Mouse (Mus musculus) intestine, embryonic 15.5 days (tissue): ENCODE measurements at regions not wholly inside any gene's neighbourhood (a gene's known extent, or its start where the extent isn't known, plus 50 kb on each side); places are given as distances from the start of the nearest gene placed in this dataset.
"Not testable (repeated sequence)": the region's sequence is repeated elsewhere in the genome, so short reads cannot be mapped to it uniquely, and the experiment has no call there.

Source experiments
- ATAC-seq: fragments of 200-750 bp; cut with Nextera tagmentation; 2 replicates; pipeline ENCODE4 v1.8.0; 2017; ENCODE audit warnings: moderate TSS enrichment, moderate library complexity
- H3K27ac ChIP-seq: fragments of 300-500 bp; sonication (generic); 2 replicates; pipeline ENCODE4 v1.5.1; 2015; ENCODE audit warnings: mild to moderate bottlenecking, inconsistent platforms
- H3K27me3 ChIP-seq: fragments of 300-500 bp; sonication (generic); replicated peaks from 2 replicates; pipeline ENCODE4 v1.6.1; 2015; ENCODE audit warnings: inconsistent platforms
- H3K36me3 ChIP-seq: fragments of 300-500 bp; sonication (generic); 2 replicates; pipeline ENCODE4 v1.6.1; 2015; ENCODE audit warnings: inconsistent platforms
- H3K4me1 ChIP-seq: fragments of 300-500 bp; sonication (generic); replicated peaks from 2 replicates; pipeline ENCODE4 v1.6.1; 2015; ENCODE audit warnings: inconsistent platforms
- H3K4me2 ChIP-seq: fragments of 300-500 bp; sonication (generic); replicated peaks from 2 replicates; pipeline ENCODE4 v1.6.1; 2015; ENCODE audit warnings: mild to moderate bottlenecking, inconsistent platforms
- H3K4me3 ChIP-seq: fragments of 300-500 bp; sonication (generic); replicated peaks from 2 replicates; pipeline ENCODE4 v1.5.1; 2015; ENCODE audit warnings: inconsistent platforms
- H3K9ac ChIP-seq: fragments of 300-500 bp; sonication (generic); 2 replicates; pipeline ENCODE4 v1.6.1; 2015; ENCODE audit warnings: inconsistent platforms
- H3K9me3 ChIP-seq: fragments of 300-500 bp; sonication (generic); 2 replicates; pipeline ENCODE4 v1.6.1; 2016; ENCODE audit warnings: inconsistent platforms
- WGBS: fragments of 180-500 bp; shearing (Covaris S2); methylation state at CpG from one replicate; pipeline ENCODE4 v1.1.7; 2015; 5-methylcytosine and 5-hydroxymethylcytosine counted together

GRCm38 (mm10) chr17:50409271-50409670, 99.9 kb upstream of the Plcl2 start:
- no peaks in the 10 kb centered on the region for H3K27me3 ChIP-seq
- no peak overlapping the region for H3K4me2 ChIP-seq
- WGBS, result 98% methylated on average over 3 of the region's 3 CpGs
- no peak for ATAC-seq
- H3K9me3 ChIP-seq, result no peaks in the 10 kb centered on the region
- no peaks in the 10 kb centered on the region for H3K4me1 ChIP-seq
- H3K9ac ChIP-seq, result no peak overlapping the region
- H3K4me3 ChIP-seq, result no peak overlapping the region
- H3K27ac ChIP-seq, result no peak overlapping the region
- no peaks in the 10 kb centered on the region for H3K36me3 ChIP-seq

GRCm38 (mm10) chr17:50409895-50410294, 99.3 kb upstream of the Plcl2 start:
- 92% methylated on average over 8 of the region's 8 CpGs for WGBS
- no peaks in the 10 kb centered on the region for H3K27me3 ChIP-seq
- H3K36me3 ChIP-seq, result no peaks in the 10 kb centered on the region
- no peak for ATAC-seq
- no peaks in the 10 kb centered on the region for H3K9me3 ChIP-seq
- H3K27ac ChIP-seq, result no peak overlapping the region
- no peaks in the 10 kb centered on the region for H3K4me1 ChIP-seq
- H3K4me3 ChIP-seq, result no peak overlapping the region
- H3K4me2 ChIP-seq, result no peak overlapping the region
- no peak overlapping the region for H3K9ac ChIP-seq

GRCm38 (mm10) chr17:50410296-50410695, 98.9 kb upstream of the Plcl2 start:
- H3K27ac ChIP-seq, result no peak overlapping the region
- H3K27me3 ChIP-seq, result no peaks in the 10 kb centered on the region
- no peak overlapping the region for H3K4me3 ChIP-seq
- 94% methylated on average over 3 of the region's 3 CpGs for WGBS
- ATAC-seq, result no peak
- no peak overlapping the region for H3K4me2 ChIP-seq
- no peak overlapping the region for H3K9ac ChIP-seq
- H3K9me3 ChIP-seq, result no peaks in the 10 kb centered on the region
- H3K4me1 ChIP-seq, result no peaks in the 10 kb centered on the region
- no peaks in the 10 kb centered on the region for H3K36me3 ChIP-seq

- Histone ChIP-seq H3K27me3 (no peaks in the 10 kb centered on the region), H3K4me2 (no peak overlapping the region), H3K9ac (no peak overlapping the region), H3K9me3 (no peaks in the 10 kb centered on the region), H3K4me1 (no peaks in the 10 kb centered on the region), H3K4me3 (no peak overlapping the region), H3K27ac (no peak overlapping the region), H3K36me3 (no peaks in the 10 kb centered on the region)
- 91% methylated on average over 5 of the region's 5 CpGs for WGBS
- no peak for ATAC-seq
Observed at GRCm38 (mm10) chr17:50412446-50412845, 96.8 kb upstream of the Plcl2 start.

GRCm38 (mm10) chr17:50413916-50414315, 95.3 kb upstream of the Plcl2 start:
- no peak overlapping the region for H3K4me2 ChIP-seq
- ATAC-seq, result peak; percentile 71
- WGBS, result 64% methylated on average over 5 of the region's 5 CpGs
- H3K27me3 ChIP-seq, result no peaks in the 10 kb centered on the region
- no peaks in the 10 kb centered on the region for H3K9me3 ChIP-seq
- H3K27ac ChIP-seq, result no peak overlapping the region
- no peak overlapping the region for H3K4me3 ChIP-seq
- H3K4me1 ChIP-seq, result no peaks in the 10 kb centered on the region
- H3K36me3 ChIP-seq, result no peaks in the 10 kb centered on the region
- no peak overlapping the region for H3K9ac ChIP-seq

- H3K4me2 ChIP-seq, result no peak overlapping the region
- no peak overlapping the region for H3K27ac ChIP-seq
- H3K4me1 ChIP-seq, result no peaks in the 10 kb centered on the region
- H3K9me3 ChIP-seq, result no peaks in the 10 kb centered on the region
- H3K9ac ChIP-seq, result no peak overlapping the region
- H3K27me3 ChIP-seq, result no peaks in the 10 kb centered on the region
- no peak for ATAC-seq
- no peak overlapping the region for H3K4me3 ChIP-seq
- no peaks in the 10 kb centered on the region for H3K36me3 ChIP-seq
- WGBS, result 91% methylated on average over 2 of the region's 2 CpGs
Observed at GRCm38 (mm10) chr17:50415331-50416005, 93.7 kb upstream of the Plcl2 start.

GRCm38 (mm10) chr17:50416119-50416518, 93.1 kb upstream of the Plcl2 start:
- Histone ChIP-seq H3K9me3 (no peaks in the 10 kb centered on the region), H3K9ac (no peak overlapping the region), H3K27me3 (no peaks in the 10 kb centered on the region), H3K27ac (no peak overlapping the region), H3K36me3 (no peaks in the 10 kb centered on the region), H3K4me1 (no peaks in the 10 kb centered on the region), H3K4me2 (no peak overlapping the region), H3K4me3 (no peak overlapping the region)
- 39% methylated on average over 1 of the region's 1 CpGs for WGBS
- no peak for ATAC-seq

- no peaks in the 10 kb centered on the region for H3K4me1 ChIP-seq
- 62% methylated on average over 3 of the region's 3 CpGs for WGBS
- no peaks in the 10 kb centered on the region for H3K27me3 ChIP-seq
- H3K9me3 ChIP-seq, result no peaks in the 10 kb centered on the region
- no peak overlapping the region for H3K4me3 ChIP-seq
- H3K36me3 ChIP-seq, result no peaks in the 10 kb centered on the region
- no peak overlapping the region for H3K9ac ChIP-seq
- no peak overlapping the region for H3K4me2 ChIP-seq
- H3K27ac ChIP-seq, result no peak overlapping the region
- 0 out of 2 replicates have a peak, but pooled peaks have one; percentile 31 for ATAC-seq
Observed at GRCm38 (mm10) chr17:50416538-50417113, 92.6 kb upstream of the Plcl2 start.

GRCm38 (mm10) chr17:50418863-50419383, 90.3 kb upstream of the Plcl2 start:
- H3K36me3 ChIP-seq, result no peaks in the 10 kb centered on the region
- no peaks in the 10 kb centered on the region for H3K4me1 ChIP-seq
- no peaks in the 10 kb centered on the region for H3K9me3 ChIP-seq
- no peak overlapping the region for H3K27ac ChIP-seq
- WGBS, result 58% methylated on average over 3 of the region's 3 CpGs
- no peak for ATAC-seq
- no peak overlapping the region for H3K4me3 ChIP-seq
- H3K4me2 ChIP-seq, result no peak overlapping the region
- H3K27me3 ChIP-seq, result no peaks in the 10 kb centered on the region
- H3K9ac ChIP-seq, result no peak overlapping the region

- not testable (repeated sequence) for H3K9me3 ChIP-seq, H3K4me1 ChIP-seq, H3K9ac ChIP-seq, H3K27ac ChIP-seq, H3K4me2 ChIP-seq, H3K36me3 ChIP-seq, ATAC-seq, H3K27me3 ChIP-seq, H3K4me3 ChIP-seq
Observed at GRCm38 (mm10) chr17:50419551-50419950, 89.7 kb upstream of the Plcl2 start.

GRCm38 (mm10) chr17:50419966-50420365, 89.2 kb upstream of the Plcl2 start:
- no peak overlapping the region for H3K9ac ChIP-seq
- no peaks in the 10 kb centered on the region for H3K36me3 ChIP-seq
- H3K27me3 ChIP-seq, result no peaks in the 10 kb centered on the region
- no peaks in the 10 kb centered on the region for H3K4me1 ChIP-seq
- ATAC-seq, result peak; percentile 90
- no peak overlapping the region for H3K27ac ChIP-seq
- H3K4me3 ChIP-seq, result no peak overlapping the region
- 83% methylated on average over 11 of the region's 12 CpGs for WGBS
- no peak overlapping the region for H3K4me2 ChIP-seq
- H3K9me3 ChIP-seq, result no peaks in the 10 kb centered on the region

GRCm38 (mm10) chr17:50420690-50421089, 88.5 kb upstream of the Plcl2 start:
- H3K4me1 ChIP-seq, result no peaks in the 10 kb centered on the region
- H3K9me3 ChIP-seq, result no peaks in the 10 kb centered on the region
- no peaks in the 10 kb centered on the region for H3K36me3 ChIP-seq
- H3K27me3 ChIP-seq, result no peaks in the 10 kb centered on the region
- ATAC-seq, result no peak
- H3K27ac ChIP-seq, result no peak overlapping the region
- WGBS, result 93% methylated on average over 6 of the region's 6 CpGs
- H3K9ac ChIP-seq, result no peak overlapping the region
- no peak overlapping the region for H3K4me2 ChIP-seq
- H3K4me3 ChIP-seq, result no peak overlapping the region

- no peak overlapping the region for H3K4me3 ChIP-seq
- H3K36me3 ChIP-seq, result no peaks in the 10 kb centered on the region
- no peaks in the 10 kb centered on the region for H3K27me3 ChIP-seq
- H3K27ac ChIP-seq, result no peak overlapping the region
- no peak for ATAC-seq
- no peak overlapping the region for H3K9ac ChIP-seq
- no peak overlapping the region for H3K4me2 ChIP-seq
- H3K4me1 ChIP-seq, result no peaks in the 10 kb centered on the region
- H3K9me3 ChIP-seq, result no peaks in the 10 kb centered on the region
- WGBS, result 94% methylated on average over 10 of the region's 10 CpGs
Observed at GRCm38 (mm10) chr17:50421476-50421875, 87.7 kb upstream of the Plcl2 start.
